Mouse (Mus musculus) Patski (cell line): ENCODE data around the gene Chd2. TPM values are rescaled to one million over a fixed set of nuclear protein-coding genes. Genes with fewer than 3 reads are reported as not detected.

Experiments
- ATAC-seq: fragments of 100-300 bp; one replicate; pipeline ENCODE4 v1.8.0; 2021
- CTCF ChIA-PET: fragments of 350-600 bp; sonication (Branson Sonifier 250); formaldehyde crosslinking; loops from one replicate; lab custom pipeline; 2022; ENCODE audit warnings: inconsistent platforms; lab: Charles Lee
- POLR2A ChIA-PET: fragments of 350-600 bp; sonication (Branson Sonifier 250); formaldehyde crosslinking; loops from one replicate; lab custom pipeline; 2022; ENCODE audit warnings: antibody characterized with exemption, inconsistent platforms; lab: Charles Lee
- DNase-seq: peaks from one replicate; pipeline ENCODE4 v3.0.0-alpha.2; 2011; ENCODE audit warnings: low read depth, low spot score
- H3K27me3 ChIP-seq: fragments of 371-371 bp; one replicate; pipeline ENCODE4 v1.5.1; 2021
- CTCF ChIP-seq: fragments of 100-300 bp; IDR thresholded peaks from one replicate; pipeline ENCODE4 v1.5.1; 2021
- in situ Hi-C: fragments of 300-500 bp; cut with MboI; formaldehyde crosslinking; loops from 3 replicates; pipeline ENCODE4 v1.11.1; 2018; ENCODE audit warnings: low pct_unique_long_range_greater_than_20kb, mixed read lengths
- polyA plus RNA-seq: library from polyadenylated mRNA; unstranded; gene quantifications from one replicate; pipeline ENCODE4 v1.2.3, GENCODE M21; 2021

Chd2 gene
- polyA plus RNA-seq, 1 experiment from 2014 or later: 23.4 TPM

DNA sequence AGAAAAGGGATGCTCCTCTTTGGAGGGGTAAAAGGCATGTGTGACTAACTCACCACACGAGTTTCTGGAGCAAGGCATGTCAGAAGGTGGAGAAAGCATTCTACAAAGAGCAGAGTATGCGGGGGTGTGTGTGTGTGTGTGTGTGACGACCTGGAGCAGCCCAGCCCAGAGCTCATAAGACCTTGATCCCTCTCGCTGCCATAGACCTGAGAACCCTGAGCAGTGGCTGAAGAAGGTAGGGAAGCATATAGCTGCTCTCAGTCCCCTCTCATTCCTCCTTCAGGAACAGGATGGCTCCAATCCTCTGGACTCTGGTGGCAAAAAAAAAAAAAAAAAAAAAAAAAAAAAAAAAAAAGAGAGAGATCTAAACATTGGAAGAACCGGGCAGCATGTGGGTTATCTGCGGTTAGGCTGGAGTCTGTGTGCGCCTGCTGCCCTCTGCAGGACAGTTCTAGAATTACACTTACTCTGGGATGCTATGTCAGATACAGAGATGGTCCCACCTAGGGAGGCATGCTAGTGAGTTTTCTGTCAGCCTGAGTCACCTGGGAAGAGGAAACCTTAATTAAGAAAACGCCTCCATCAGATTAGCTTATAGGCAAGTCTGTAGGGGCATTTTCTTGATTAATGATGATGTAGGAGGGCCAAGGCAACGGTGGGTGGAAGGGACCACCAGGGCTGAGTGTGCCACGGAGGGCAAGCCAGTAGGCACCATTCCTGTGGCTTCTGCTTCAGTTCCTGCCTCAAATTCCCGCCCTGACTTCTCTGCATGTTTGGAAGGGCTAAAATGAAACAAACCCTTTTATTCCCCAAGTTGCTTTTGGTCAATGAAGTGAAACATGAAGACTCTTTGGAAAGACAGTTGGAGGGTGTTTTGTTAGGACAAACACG is 119.2 kb downstream of the Chd2 start:
- ChIA-PET CTCF (interaction anchor here (0.6 to 2.3 kb wide), 5 partner anchors 12 to 215 kb away, joined by 3 to 7 read pairs (median 3); no protein-coding TSS in a partner anchor), POLR2A (no interaction called here)

DNA sequence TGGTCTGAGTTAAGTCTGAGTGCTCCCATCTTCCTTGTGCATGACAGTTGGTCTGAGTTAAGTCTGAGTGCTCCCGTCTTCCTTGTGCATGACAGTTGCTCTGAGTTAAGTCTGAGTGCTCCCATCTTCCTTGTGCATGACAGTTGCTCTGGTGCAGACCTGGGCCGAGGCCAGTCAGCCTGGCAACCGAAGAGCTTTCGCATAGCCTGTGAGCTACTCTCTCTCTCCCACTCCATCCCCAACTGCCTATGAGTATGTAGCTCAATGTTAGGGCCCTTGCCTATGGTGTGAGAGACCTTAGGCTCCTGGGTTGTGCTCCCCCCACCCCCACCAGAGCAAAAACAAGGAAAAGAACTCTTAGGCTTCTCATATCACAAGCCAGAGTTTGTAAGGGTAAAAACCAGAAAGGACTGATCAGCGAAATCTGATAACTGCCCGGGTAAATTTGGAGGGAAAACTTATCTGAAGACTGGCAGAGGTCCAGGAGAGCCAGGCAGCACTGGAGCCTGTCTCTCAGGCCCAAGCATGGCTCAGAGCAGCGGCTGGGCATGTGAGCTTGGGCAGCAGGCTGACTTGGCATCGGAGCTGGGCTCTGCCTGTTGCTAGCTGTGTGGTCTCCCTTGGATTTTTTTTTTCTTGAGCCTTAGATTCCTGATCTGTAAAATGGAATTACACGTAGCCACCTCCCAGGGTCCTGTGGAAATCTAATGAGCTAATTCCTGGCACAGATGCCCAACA is 120.2 kb downstream of the Chd2 start:
- in situ Hi-C loops: loop anchor here (5.0 kb wide), 1 partner anchor 1029 kb away; no protein-coding TSS in a partner anchor
- H3K27me3 ChIP-seq: no peaks in the 10 kb centered on the region
- DNase-seq (no peak), ATAC-seq (no peak)
- TF ChIP-seq CTCF: no peak
- CTCF ChIA-PET: interaction anchor here (1.3 to 2.3 kb wide), 2 partner anchors 22 to 31 kb away, joined by 3 to 7 read pairs; no protein-coding TSS in a partner anchor
- POLR2A ChIA-PET: interaction anchor here (0.8 kb wide), 1 partner anchor 29 kb away, joined by 3 read pairs; no protein-coding TSS in a partner anchor

More for the DNA sequence above, 119.2 kb downstream of the Chd2 start:
- no peaks in the 10 kb centered on the region for H3K27me3 ChIP-seq
- in situ Hi-C loops: loop anchor here (5.0 kb wide), 1 partner anchor 1030 kb away; no protein-coding TSS in a partner anchor
- ATAC-seq: no peak
- TF ChIP-seq CTCF: no peak
- DNase-seq: peak; percentile 19

DNA sequence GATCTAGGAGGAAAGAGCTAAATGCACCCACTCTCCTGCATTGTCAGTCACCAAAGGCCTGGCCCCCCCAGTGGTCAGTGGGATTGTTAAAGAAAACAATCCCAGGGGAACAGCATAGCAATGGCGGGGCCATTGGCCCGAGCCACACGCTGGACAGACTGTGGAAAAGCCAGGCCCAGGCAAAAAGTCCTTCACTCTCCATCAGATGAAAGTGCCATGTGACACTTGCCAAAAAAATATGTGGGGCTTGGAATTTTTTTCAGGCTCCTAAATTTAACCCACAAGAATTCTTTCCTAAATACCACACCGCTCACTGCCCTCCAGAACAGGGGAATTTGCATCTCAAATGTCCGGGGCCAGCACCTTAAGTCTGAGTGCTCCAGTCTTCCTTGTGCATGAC is 120.8 kb downstream of the Chd2 start:
- in situ Hi-C loops: loop anchor here (5.0 kb wide), 1 partner anchor 1029 kb away; no protein-coding TSS in a partner anchor
- no peak for TF ChIP-seq CTCF
- ATAC-seq (no peak), DNase-seq (no peak)
- ChIA-PET POLR2A (interaction anchor here (1.4 kb wide), 1 partner anchor 27 kb away, joined by 3 read pairs; no protein-coding TSS in a partner anchor), CTCF (interaction anchor here (2.3 kb wide), 1 partner anchor 31 kb away, joined by 7 read pairs; no protein-coding TSS in a partner anchor)
- no peaks in the 10 kb centered on the region for H3K27me3 ChIP-seq

DNA sequence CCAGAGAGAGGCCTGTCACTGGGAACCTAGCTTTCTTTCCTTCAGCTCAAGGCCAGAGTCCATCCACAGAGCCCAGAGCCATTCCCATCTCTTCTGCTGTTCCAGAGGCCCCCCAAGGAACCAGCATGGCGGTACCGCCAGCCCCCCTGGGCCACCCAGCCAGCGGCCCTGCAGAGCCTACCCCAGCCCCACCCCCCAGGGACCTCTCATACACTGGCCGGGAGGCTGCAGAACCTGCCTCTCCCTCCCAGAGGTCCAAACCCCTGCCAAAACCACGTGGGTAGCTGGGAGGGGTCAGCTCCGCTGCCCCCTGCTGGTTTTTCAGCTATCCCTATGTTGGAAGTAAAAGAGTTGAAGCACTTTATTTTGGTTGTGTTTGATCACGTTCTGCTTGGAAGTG is 122.3 kb downstream of the Chd2 start:
- DNase-seq (no peak), ATAC-seq (no peak)
- H3K27me3 ChIP-seq: no peaks in the 10 kb centered on the region
- ChIA-PET POLR2A (interaction anchor here (0.9 to 1.4 kb wide), 2 partner anchors 25 to 32 kb away, joined by 3 read pairs; no protein-coding TSS in a partner anchor), CTCF (no interaction called here)
- in situ Hi-C loops: no loop called here
- TF ChIP-seq CTCF: no peak

DNA sequence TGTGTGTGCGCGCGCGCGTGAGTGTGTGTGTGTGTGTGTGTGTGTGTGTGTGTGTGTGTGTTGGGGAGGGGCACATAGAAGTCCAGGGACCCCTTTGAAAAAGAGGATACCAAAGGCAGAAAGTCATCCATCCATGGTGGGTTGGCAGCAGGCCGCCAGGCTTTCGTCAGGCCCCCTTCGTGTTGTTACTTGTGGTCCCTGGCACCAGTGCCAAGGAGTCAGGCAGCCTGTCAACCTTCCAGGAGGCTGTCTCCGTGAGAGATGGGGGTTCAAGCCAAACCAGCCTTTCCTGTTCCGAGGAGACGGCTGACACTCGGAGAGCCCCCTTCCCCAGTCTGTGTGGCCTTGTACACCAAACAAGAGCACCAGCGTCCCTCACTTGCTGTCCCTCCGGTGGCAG is 127.4 kb downstream of the Chd2 start:
- TF ChIP-seq CTCF: no peak
- ATAC-seq: no peak
- in situ Hi-C loops: no loop called here
- ChIA-PET POLR2A (no interaction called here), CTCF (no interaction called here)
- DNase-seq: no peak
- no peaks in the 10 kb centered on the region for H3K27me3 ChIP-seq

DNA sequence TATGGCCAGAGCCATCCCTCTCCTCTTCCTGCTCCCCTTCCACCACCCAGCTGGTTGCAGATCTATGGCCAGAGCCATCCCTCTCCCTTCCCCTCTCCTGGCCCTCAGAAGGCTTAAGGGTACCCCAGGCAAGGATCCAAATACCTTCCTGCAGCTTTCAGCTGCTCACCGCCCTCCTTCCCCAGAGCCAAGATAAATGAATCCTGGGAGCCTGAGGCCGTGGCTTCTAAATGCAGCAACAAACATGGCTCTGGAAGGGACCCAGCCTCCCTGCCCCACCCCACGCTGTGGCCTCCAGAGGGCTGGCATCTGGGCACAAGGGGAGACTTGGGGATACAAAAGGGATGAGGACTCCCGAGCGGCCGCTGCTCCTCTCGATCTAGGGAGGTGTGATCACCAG is 129.2 kb downstream of the Chd2 start:
- DNase-seq (no peak), ATAC-seq (no peak)
- in situ Hi-C loops: no loop called here
- POLR2A ChIA-PET: interaction anchor here (0.5 kb wide), 1 partner anchor 635 kb away, joined by 3 read pairs; no protein-coding TSS in a partner anchor
- CTCF ChIA-PET: no interaction called here
- H3K27me3 ChIP-seq: no peaks in the 10 kb centered on the region
- TF ChIP-seq CTCF: no peak

DNA sequence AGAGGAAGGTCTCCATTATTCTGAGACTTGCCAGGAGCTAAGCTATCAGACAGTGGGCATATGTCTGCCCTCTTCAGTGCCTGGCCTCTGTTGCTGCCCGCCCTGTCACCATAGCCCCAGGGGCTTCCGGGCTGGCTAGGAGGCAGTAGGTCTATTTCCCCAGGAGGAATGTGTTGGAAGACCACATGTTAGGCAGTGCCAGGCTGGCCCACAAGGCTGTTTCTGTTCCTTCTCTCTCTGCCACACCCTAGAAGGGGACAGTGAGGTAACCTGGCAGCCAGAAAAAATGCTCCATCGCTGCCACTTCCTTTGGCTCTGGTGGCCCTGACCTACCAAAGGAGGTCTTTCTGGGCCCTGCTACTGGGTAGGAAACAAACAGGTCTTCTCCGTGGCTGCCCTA is 129.6 kb downstream of the Chd2 start:
- no peaks in the 10 kb centered on the region for H3K27me3 ChIP-seq
- in situ Hi-C loops: no loop called here
- DNase-seq (no peak), ATAC-seq (no peak)
- POLR2A ChIA-PET: interaction anchor here (0.5 kb wide), 1 partner anchor 634 kb away, joined by 3 read pairs; no protein-coding TSS in a partner anchor
- CTCF ChIA-PET: no interaction called here
- no peak for TF ChIP-seq CTCF

DNA sequence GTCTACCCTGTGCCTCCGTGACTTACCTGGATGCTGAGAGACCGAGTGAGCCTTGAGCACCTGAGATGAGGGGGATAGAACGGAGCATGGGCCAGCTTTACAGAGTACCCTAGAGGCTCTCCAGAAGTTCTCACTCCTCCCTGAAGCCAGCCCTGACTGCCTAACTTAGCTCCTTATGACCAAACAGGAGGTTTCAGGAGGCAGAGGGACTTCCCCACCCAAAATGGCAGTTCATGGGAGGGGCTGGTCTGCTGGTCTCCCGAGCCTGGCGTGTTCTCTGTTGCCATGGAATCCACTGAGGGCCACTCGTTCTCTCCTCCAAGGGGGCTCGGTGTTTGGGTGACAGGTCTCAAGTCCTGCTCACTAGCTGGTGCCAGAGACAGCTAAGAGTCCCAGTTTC is 130.1 kb downstream of the Chd2 start:
- CTCF ChIA-PET: no interaction called here

DNA sequence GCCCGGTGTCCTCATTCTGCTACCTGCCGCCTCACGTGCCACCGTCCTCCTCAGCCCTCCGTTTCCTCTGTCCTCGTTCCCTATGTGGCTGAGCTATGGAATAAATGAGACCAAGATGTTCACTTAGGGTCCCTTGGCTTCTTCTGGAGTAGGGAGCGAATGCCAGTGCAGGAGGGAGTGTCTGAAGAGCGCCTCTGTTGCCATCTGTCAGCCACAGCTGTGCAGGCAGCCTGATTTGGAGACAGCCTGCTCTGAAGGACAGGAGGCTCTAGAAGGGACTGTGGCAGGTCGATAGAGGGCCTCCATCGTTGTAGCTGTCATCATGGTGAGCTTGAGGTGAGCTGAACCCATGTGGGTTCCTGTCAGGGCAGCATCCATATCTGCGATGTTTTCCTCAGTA is 136.1 kb downstream of the Chd2 start:
- no peak for TF ChIP-seq CTCF
- ChIA-PET CTCF (interaction anchor here (1.4 kb wide), 1 partner anchor 29 kb away, joined by 3 read pairs; no protein-coding TSS in a partner anchor), POLR2A (no interaction called here)
- no peak for DNase-seq
- ATAC-seq: no peak
- H3K27me3 ChIP-seq: no peaks in the 10 kb centered on the region
- in situ Hi-C loops: no loop called here

More for the DNA sequence above, 130.1 kb downstream of the Chd2 start:
- POLR2A ChIA-PET: no interaction called here
- ATAC-seq: no peak
- no peak for TF ChIP-seq CTCF
- DNase-seq: no peak
- in situ Hi-C loops: no loop called here
- no peaks in the 10 kb centered on the region for H3K27me3 ChIP-seq

DNA sequence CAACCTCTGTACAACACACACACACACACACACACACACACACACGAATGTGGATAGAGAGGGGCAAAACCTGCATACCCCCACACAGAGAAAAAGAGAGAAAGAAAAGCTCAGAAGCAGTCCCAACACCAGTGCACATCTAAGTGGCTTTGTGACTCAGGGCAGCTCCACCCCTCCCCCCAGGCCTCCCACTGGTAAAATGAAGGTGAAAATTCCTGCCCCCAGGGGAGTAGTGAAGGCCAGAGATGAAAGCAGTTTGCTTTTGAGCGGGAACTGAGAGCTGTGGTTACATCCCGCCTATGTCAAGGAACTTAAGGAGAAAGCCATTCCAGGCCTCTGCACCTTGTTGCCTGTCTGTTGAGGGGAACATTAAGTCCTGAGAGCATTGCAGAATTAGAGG is 138.1 kb downstream of the Chd2 start:
- CTCF ChIA-PET: no interaction called here
- in situ Hi-C loops: no loop called here

More for the DNA sequence above, 138.1 kb downstream of the Chd2 start:
- ATAC-seq (no peak), DNase-seq (no peak)
- POLR2A ChIA-PET: no interaction called here
- H3K27me3 ChIP-seq: no peaks in the 10 kb centered on the region
- TF ChIP-seq CTCF: no peak
